Mouse (Mus musculus): Measurements from ENCODE around the gene Ptpro. TPM values are rescaled to one million over a fixed set of nuclear protein-coding genes. Genes with fewer than 3 reads are reported as not detected.
A peak's percentile ranks its signal among the peaks of the same experiment; 100 is the strongest.

The Ptpro gene
- total RNA-seq, 1 experiment: 0.31 TPM

- DNase-seq (ENCODE audit: low read depth, low spot score): peak; percentile 64
- in situ Hi-C loops (cut with MboI; ENCODE audit: low sequenced_read_pairs in 2 of 2, unreplicated experiment in 2 of 2): loop anchor here (25.0 kb wide), 1 partner anchor 298 kb away; no protein-coding TSS in a partner anchor
- no peaks in the 10 kb centered on the region for H3K36me3 ChIP-seq (ENCODE audit: control insufficient read depth, insufficient read depth, low read length, poor library complexity, severe bottlenecking)
- no peak overlapping the region for H3K4me3 ChIP-seq (ENCODE audit: insufficient read depth in 1 of 2, low read depth in 1 of 2, low read length in 2 of 2, poor library complexity in 1 of 2, severe bottlenecking in 1 of 2)
- H3K4me1 ChIP-seq (ENCODE audit: control insufficient read depth in 2 of 2, insufficient read depth in 2 of 2, low read length in 2 of 2, poor library complexity in 1 of 2): no peaks in the 10 kb centered on the region
- TF ChIP-seq ZC3H11A (IDR thresholded peaks at IDR 0.05; ENCODE audit: borderline replicate concordance, low read depth, low read length): no peak
- no peak for TF ChIP-seq CHD2 (IDR thresholded peaks at IDR 0.05; ENCODE audit: low read depth, low read length)
- TF ChIP-seq MAFK (IDR thresholded peaks at IDR 0.05; ENCODE audit: insufficient read depth, low read depth, low read length): no peak
- TF ChIP-seq HCFC1 (IDR thresholded peaks at IDR 0.05; ENCODE audit: borderline replicate concordance, insufficient read depth, low read length): no peak
- TF ChIP-seq ZNF384 (IDR thresholded peaks at IDR 0.05; ENCODE audit: low read depth, low read length): no peak
- no peak overlapping the region for H3K27ac ChIP-seq (ENCODE audit: insufficient read depth, low read depth, low read length, poor library complexity, severe bottlenecking)
- no peaks in the 10 kb centered on the region for H3K9me3 ChIP-seq (ENCODE audit: control insufficient read depth, insufficient read depth, low read depth, low read length)
- no peak overlapping the region for H3K9ac ChIP-seq (ENCODE audit: insufficient read depth, low read depth, low read length, poor library complexity, severe bottlenecking)
These were observed 162.6 kb downstream of the Ptpro start for GRCm38 (mm10) chr6:137414531-137415405.

GRCm38 (mm10) chr6:137422777-137423176 is 170.7 kb downstream of the Ptpro start:
- no peak for DNase-seq (ENCODE audit: low read depth, low spot score)
- H3K9me3 ChIP-seq (ENCODE audit: control insufficient read depth, insufficient read depth, low read depth, low read length): no peaks in the 10 kb centered on the region
- TF ChIP-seq HCFC1 (IDR thresholded peaks at IDR 0.05; ENCODE audit: borderline replicate concordance, insufficient read depth, low read length): no peak
- no peak for TF ChIP-seq ZNF384 (IDR thresholded peaks at IDR 0.05; ENCODE audit: low read depth, low read length)
- no peak for TF ChIP-seq ZC3H11A (IDR thresholded peaks at IDR 0.05; ENCODE audit: borderline replicate concordance, low read depth, low read length)
- TF ChIP-seq CHD2 (IDR thresholded peaks at IDR 0.05; ENCODE audit: low read depth, low read length): no peak
- no peak for TF ChIP-seq MAFK (IDR thresholded peaks at IDR 0.05; ENCODE audit: insufficient read depth, low read depth, low read length)
- in situ Hi-C loops (cut with MboI; ENCODE audit: low sequenced_read_pairs in 2 of 2, unreplicated experiment in 2 of 2): loop anchor here (25.0 kb wide), 1 partner anchor 290 kb away; no protein-coding TSS in a partner anchor
- no peak overlapping the region for H3K4me3 ChIP-seq (ENCODE audit: insufficient read depth in 1 of 2, low read depth in 1 of 2, low read length in 2 of 2, poor library complexity in 1 of 2, severe bottlenecking in 1 of 2)
- H3K36me3 ChIP-seq (ENCODE audit: control insufficient read depth, insufficient read depth, low read length, poor library complexity, severe bottlenecking): no peaks in the 10 kb centered on the region
- no peaks in the 10 kb centered on the region for H3K4me1 ChIP-seq (ENCODE audit: control insufficient read depth in 2 of 2, insufficient read depth in 2 of 2, low read length in 2 of 2, poor library complexity in 1 of 2)
- no peak overlapping the region for H3K9ac ChIP-seq (ENCODE audit: insufficient read depth, low read depth, low read length, poor library complexity, severe bottlenecking)
- no peak overlapping the region for H3K27ac ChIP-seq (ENCODE audit: insufficient read depth, low read depth, low read length, poor library complexity, severe bottlenecking)

GRCm38 (mm10) chr6:137423830-137424229 is 171.7 kb downstream of the Ptpro start:
- Histone ChIP-seq H3K9me3 (ENCODE audit: control insufficient read depth, insufficient read depth, low read depth, low read length) (no peaks in the 10 kb centered on the region), H3K4me3 (ENCODE audit: insufficient read depth in 1 of 2, low read depth in 1 of 2, low read length in 2 of 2, poor library complexity in 1 of 2, severe bottlenecking in 1 of 2) (no peak overlapping the region), H3K36me3 (ENCODE audit: control insufficient read depth, insufficient read depth, low read length, poor library complexity, severe bottlenecking) (no peaks in the 10 kb centered on the region), H3K4me1 (ENCODE audit: control insufficient read depth in 2 of 2, insufficient read depth in 2 of 2, low read length in 2 of 2, poor library complexity in 1 of 2) (no peaks in the 10 kb centered on the region), H3K27ac (ENCODE audit: insufficient read depth, low read depth, low read length, poor library complexity, severe bottlenecking) (no peak overlapping the region), H3K9ac (ENCODE audit: insufficient read depth, low read depth, low read length, poor library complexity, severe bottlenecking) (no peak overlapping the region)
- TF ChIP-seq ZNF384 (IDR thresholded peaks at IDR 0.05; ENCODE audit: low read depth, low read length): no peak
- no peak for TF ChIP-seq HCFC1 (IDR thresholded peaks at IDR 0.05; ENCODE audit: borderline replicate concordance, insufficient read depth, low read length)
- no peak for TF ChIP-seq MAFK (IDR thresholded peaks at IDR 0.05; ENCODE audit: insufficient read depth, low read depth, low read length)
- no peak for TF ChIP-seq ZC3H11A (IDR thresholded peaks at IDR 0.05; ENCODE audit: borderline replicate concordance, low read depth, low read length)
- TF ChIP-seq CHD2 (IDR thresholded peaks at IDR 0.05; ENCODE audit: low read depth, low read length): no peak
- in situ Hi-C loops (cut with MboI; ENCODE audit: low sequenced_read_pairs in 2 of 2, unreplicated experiment in 2 of 2): loop anchor here (25.0 kb wide), 1 partner anchor 288 kb away; no protein-coding TSS in a partner anchor
- no peak for DNase-seq (ENCODE audit: low read depth, low spot score)

GRCm38 (mm10) chr6:137425500-137426432 is 173.6 kb downstream of the Ptpro start:
- no peak for TF ChIP-seq ZC3H11A (IDR thresholded peaks at IDR 0.05; ENCODE audit: borderline replicate concordance, low read depth, low read length)
- no peak for TF ChIP-seq CHD2 (IDR thresholded peaks at IDR 0.05; ENCODE audit: low read depth, low read length)
- TF ChIP-seq HCFC1 (IDR thresholded peaks at IDR 0.05; ENCODE audit: borderline replicate concordance, insufficient read depth, low read length): no peak
- no peak for TF ChIP-seq MAFK (IDR thresholded peaks at IDR 0.05; ENCODE audit: insufficient read depth, low read depth, low read length)
- TF ChIP-seq ZNF384 (IDR thresholded peaks at IDR 0.05; ENCODE audit: low read depth, low read length): no peak
- in situ Hi-C loops (cut with MboI; ENCODE audit: low sequenced_read_pairs in 2 of 2, unreplicated experiment in 2 of 2): no loop called here
- Histone ChIP-seq H3K4me3 (ENCODE audit: insufficient read depth in 1 of 2, low read depth in 1 of 2, low read length in 2 of 2, poor library complexity in 1 of 2, severe bottlenecking in 1 of 2) (no peak overlapping the region), H3K9ac (ENCODE audit: insufficient read depth, low read depth, low read length, poor library complexity, severe bottlenecking) (no peak overlapping the region), H3K4me1 (ENCODE audit: control insufficient read depth in 2 of 2, insufficient read depth in 2 of 2, low read length in 2 of 2, poor library complexity in 1 of 2) (no peaks in the 10 kb centered on the region), H3K9me3 (ENCODE audit: control insufficient read depth, insufficient read depth, low read depth, low read length) (no peaks in the 10 kb centered on the region), H3K27ac (ENCODE audit: insufficient read depth, low read depth, low read length, poor library complexity, severe bottlenecking) (no peak overlapping the region), H3K36me3 (ENCODE audit: control insufficient read depth, insufficient read depth, low read length, poor library complexity, severe bottlenecking) (no peaks in the 10 kb centered on the region)
- no peak for DNase-seq (ENCODE audit: low read depth, low spot score)

Data from ES-E14 (cell line).